Mouse (Mus musculus) neural tube, embryonic 10.5 days (tissue): ENCODE data around the gene Cntnap1.

Source experiments
- DNase-seq: peaks from one replicate; pipeline ENCODE4 v3.0.0-alpha.2; 2017; ENCODE audit warnings: low spot score; ENCODE audit errors: extremely low spot score

Gene Cntnap1

DNA sequence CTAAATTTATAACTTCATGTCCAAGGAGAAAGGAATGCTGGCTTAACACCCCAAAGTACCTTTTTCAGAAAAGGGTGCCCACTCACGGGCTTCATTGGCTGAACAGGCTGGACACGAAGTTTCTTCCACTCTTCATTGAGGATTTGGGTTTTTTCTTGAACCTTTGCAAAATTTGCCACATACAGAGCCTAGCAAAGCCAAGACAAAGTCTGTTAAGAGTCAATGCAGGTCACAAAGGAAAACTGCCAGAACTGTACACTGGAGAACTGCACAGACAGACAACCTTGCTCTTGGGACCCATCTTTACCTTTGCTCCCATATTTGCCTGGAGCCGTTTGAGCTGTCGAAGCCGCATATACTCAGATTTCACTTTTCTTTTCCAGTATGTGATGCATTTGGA, 46.6 kb downstream of the Cntnap1 start:
- no peak for DNase-seq

DNA sequence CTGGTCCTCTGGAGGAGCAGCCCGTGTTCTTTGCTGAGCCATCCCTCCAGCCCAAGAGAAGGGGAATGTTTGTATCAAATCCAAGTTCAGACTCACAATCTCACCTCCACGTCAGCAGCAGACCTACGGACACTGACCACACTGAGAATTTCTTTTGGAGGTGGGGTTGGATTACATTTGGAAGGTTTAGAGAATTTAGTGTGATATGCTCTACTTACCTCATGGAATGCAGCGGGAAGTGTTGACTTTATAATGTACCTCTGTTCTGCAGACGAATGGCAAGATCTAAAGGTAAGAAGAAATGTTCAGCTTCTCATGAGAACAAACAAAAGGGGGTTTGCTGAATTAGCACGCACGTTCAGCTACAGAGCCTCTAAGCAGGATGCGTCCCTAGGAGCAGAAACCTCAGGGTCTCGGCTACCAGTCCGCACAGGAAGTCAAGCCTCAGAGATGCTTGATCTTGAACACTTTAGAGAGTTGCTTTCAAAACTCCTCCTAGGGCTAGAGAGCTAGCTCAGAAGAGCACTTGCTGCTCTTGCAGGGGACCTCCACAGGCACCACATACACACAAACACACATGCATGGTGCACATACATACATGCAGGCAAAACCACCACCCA, 48.2 kb downstream of the Cntnap1 start:
- no peak for DNase-seq

DNA sequence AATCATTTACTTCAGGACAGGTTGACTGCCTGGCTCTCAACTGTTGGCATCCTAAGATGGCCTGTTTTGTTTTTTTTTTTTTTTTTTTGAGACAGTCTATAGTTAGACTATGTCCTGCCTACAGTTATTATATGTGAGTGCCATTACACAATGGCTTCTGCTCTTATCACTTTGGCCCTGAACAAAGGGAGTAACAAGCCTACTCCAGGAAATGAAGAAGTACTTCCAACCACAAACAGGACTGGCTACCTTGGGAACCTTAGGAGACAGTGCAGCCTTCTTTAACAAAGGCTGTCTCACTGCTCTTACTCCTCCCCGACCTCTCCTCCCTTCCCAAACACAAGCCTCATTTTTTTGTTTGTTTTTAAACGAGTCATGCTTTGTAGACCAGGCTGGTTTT, 50.5 kb downstream of the Cntnap1 start:
- DNase-seq = no peak

DNA sequence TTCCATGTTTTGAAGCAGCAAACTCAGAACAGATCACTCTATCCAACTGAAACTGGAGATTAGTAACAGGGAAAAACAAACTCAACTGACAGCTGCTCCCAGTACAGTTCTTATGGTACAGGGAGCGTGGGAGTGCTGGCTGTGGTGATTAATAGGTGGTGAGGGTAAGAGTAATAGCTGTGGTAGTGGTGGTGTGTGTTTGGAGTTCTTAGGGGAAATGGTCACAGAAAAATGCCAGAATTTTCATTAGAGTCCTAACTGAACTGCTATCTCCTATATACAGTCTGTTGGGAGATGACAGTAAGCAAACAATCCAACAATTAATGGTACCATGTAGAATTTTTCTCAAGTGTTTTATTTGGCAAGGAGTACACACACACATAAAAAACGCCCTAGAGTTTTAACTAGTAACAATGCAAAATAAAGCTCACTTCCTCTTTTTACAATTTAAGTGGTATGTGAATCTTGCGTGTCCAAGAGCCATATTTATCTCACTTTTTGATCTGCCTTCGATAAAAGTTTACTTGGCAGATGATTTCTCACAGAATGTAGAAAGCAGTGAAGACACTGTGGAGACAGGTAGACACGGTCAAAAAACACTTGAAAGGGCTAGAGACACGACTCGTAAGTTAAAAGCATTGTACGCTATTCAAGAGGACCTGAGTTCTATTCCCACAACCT, 51.1 kb downstream of the Cntnap1 start:
- no peak for DNase-seq

DNA sequence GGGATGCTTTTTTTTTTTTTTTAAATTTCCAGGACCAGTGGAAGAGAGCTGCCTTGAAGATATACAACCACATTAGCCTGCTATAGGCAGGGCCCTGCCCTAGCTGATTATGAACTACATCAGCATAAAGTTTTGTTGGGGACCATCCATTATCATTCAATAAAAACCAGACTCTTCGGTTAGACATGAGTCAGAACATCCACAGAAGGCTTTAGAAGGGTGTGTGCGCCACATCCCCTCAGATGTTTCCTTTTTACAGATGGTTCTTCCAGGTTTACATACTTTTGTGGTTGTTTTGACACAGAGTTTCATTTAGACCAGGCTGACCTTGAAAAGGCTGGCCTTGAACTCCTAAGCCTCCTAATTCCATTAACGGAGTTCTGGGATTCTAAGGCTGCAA, 54.0 kb downstream of the Cntnap1 start:
- DNase-seq = no peak

DNA sequence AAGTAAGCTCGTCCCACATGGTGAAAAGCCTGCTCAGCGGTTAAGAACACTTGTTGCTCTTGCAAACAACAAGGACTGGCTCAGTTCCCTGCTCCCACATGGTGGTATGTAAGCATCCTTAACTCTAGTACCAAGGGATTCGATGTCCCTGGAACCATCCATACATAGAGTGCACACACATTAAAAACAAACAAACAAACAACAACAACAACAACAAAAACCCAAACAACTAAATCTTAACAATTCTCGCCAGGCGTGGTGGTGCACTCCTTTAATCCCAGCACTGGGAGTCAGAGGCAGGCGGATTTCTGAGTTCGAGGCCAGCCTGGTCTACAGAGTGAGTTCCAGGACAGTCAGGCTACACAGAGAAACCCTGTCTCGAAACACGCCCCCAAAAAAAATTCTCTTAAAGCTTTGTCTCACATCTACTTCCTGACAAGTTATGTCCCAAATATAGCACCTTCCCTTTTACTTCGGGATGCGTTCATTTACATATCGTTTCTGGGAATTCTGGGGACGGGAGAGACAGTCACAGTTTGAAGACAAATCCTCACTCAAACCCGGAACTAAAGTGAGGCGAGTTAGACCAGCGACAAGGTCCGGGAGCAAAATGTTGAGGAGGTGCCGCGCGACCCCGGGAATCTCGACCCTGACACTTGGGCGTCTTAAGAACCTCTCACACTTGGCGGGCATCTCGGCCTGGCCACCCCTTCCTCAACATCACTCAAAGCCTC, 55.2 kb downstream of the Cntnap1 start:
- DNase-seq = no peak

DNA sequence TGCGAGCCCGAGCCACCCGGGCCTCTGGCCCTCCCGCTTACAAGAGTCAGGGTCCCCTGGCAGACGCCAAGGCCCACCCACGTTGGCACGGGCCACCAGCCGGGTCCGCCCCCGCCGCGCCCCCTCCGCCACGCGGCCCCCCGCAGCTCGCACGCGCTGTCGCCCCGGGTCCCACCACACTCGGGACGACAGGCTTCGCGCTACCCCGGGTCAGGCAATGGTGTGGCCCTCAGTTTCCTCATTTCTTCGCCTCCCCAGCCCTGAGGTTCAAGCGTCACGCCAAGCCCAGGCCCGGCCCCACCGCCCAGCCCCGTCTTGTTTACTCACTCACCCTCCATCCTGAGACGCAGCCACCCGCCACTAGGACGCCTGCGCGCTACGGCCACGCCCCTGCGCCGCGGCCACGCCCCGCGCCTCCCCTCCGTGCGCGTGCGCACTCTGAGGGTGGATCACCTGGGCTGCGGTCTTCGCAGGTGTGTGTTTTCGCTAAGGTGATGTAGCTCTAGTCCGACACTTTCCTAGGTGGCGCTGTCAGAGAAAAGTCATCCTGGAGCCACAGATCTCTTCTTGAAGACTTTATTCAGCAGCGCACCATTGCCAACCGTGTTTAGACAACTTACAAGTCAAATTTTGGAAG, 55.9 kb downstream of the Cntnap1 start, which contains the start of gene Ezh1:
Gene Ezh1, minus strand, starts transcription at position 399 of the 637 bp plus-strand sequence.
- DNase-seq = peak; percentile 88

DNA sequence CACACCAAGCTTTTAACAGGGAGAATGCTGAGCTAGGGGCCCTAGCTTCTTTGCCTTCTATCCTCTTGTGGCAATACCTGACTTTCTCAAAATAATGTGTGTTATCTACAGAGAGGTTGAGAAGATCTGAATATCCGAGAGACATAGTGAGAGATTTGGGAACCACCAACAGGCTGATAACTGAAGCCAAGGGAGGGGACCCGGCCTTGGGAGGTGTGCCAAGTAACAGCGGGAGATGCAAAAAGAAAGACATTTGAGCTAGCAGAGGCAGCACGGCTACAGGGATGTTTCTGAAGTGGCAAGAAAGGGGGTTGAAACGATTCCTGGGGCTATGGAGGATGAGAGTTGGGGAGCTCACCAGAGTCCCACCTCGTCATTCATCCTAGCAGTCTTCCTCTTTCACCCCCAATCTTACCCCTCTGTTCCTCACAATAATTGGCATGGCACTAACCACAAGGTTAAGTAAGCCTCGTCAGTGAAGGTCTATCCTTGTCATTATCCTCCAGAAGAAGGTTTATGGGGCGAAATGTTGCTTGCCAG, 59.1 kb downstream of the Cntnap1 start:
- DNase-seq = no peak

DNA sequence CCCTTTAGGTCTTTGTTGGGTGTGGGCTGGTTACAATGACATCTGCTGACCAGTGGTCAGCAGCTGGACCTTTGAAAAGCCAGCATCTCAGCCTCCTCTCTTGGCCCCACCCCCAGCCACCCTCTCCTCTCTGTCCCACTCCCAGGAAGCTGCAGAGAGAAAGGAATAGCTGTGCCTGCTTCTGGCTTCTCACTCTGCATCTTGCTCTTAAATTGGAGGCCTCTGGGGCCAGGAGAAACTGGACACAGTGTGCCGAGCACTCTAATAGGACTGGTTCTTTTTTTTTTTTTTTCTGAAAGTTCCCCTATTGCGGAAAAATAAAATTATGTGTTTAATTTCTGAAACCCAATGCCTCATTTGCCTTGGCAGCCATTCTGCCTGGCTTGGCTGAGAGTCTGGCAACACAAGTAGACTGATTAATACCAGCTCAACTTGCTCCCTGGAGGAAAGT, 59.8 kb downstream of the Cntnap1 start:
- DNase-seq = no peak

DNA sequence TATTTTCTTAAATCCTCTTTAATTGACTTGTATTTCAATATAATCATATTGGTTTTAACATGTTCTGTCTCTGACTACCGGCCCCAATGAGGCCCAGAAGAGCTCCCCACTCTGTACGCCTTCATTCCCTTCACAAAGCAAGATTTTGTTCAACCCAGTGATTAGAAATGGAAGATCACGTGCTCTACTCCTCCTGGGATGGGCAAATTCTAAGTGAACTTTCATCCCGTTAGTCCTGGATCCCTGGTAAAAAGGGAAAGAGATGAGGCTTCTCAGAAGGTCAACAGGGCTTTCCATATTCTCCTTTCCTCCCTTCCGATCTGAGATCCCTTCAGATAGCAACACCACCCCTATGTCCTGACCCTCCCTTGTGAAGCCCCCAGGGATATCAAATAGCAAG, 60.2 kb downstream of the Cntnap1 start:
- no peak for DNase-seq

DNA sequence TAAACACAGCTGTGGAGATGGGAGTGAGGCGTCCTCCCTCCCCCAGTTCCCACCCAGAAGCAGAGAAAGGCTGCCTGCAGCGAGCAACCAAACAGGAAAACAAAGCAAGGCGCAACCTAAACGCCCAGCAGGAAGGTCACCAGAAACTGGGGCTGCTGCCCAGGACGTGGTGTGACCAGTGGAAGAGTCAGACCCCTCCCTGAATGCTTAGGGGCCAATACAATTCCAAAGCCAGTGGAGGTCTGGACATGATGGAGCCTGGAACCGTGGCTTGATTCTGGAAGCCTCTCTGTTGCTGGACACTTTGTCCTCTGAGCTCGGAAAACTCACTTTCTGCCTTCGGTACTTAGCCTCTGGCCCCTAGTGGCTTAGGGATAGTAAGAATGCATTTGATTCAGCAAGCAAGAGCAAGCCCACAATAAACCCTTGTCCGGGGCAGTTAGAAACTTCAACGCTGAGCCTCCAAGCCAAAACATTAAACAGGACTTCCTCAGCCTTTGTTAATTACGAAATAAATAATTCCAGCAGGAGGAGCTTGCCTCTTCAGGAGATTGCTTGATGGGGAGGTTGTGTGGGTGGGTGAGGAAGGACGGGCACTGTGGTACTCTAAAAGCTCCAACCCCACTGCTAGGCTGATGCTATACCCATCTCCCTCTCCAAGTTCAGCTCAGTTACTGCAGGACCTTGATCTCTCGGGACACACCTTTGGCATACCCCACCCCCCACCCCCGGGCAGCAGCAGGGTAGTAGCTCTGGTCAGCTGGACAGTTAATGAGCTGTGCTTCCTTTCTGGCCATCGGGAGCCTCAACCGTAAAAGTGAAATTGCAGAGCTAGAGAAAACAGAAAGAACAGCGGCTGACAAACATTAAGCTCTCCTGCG, 60.9 kb downstream of the Cntnap1 start:
- DNase-seq = peak; percentile 42

DNA sequence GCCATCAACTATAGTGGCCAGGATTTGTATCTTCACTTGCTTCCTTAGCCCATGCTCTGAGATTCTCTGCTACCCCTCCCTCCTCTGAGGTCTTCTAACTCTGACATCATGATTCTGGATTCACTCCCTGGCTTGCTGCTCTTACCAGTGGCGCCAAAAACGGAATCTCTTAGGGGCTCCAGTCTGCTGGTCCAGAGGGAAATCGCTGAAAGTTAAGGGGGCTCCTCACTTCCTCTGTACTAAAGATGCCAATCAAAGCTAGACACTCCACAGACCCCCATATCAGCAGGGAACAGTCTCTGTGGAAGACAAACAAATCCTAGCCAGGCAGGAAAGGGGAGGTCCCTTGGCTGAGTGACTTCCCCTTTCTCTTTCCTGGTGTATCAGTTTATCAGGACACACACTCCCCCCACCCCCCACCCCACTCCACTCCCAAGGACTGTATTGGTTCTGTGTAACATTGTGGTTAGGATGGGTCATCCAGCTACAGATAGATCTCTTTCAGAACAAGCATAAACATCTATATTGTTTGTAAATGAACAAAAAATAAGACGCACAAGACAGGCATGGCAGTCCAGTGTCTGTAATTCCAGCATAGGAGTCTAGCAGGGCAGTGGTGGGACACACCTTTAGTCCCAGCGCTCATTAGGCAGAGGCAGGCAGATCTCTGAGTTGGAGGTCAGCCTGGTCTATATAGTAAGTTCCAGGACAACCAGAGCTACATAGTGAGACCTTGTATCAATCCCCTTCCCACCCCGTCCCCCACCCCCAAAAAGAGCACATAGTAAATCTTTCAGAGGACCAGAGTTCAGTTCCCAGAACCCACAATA, 61.9 kb downstream of the Cntnap1 start:
- DNase-seq = no peak

DNA sequence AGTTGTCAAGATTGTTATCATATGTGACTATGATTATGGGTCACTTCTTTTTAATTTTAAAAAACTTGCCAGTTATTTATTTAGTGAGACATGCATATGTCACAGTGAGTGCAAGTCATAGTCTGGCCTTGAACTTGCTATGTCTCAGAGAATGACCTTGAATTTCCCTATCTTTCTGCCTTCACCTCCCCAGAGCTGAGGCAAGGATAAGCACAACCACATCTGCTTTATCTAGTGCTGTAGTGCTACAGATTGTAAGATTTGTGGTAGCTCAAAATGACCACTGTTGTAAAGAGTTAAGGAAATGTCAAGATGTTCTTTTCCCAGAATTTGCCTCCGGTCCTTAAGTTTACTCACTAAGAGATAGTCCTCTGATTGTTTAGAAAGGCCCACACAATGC, 62.9 kb downstream of the Cntnap1 start:
- DNase-seq = no peak

DNA sequence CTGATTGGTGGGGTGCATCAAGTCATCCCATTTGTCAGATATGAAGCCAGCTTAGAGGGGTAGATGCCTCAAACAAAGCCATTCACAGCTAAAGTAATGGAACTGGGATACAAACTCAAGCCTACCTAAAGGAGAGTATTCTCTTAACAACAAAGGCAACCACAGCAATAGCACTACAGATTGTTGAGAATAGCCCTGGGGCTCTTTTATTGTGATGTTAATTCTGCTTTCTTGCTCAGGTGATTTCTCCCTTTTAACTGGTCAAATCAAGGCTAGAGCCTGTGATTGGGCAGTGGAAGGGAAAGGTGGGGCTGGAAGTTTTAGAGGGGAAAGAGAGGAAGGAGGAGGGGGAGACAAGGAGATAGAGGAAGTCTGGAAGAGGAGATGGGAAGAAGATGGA, 63.8 kb downstream of the Cntnap1 start:
- no peak for DNase-seq

DNA sequence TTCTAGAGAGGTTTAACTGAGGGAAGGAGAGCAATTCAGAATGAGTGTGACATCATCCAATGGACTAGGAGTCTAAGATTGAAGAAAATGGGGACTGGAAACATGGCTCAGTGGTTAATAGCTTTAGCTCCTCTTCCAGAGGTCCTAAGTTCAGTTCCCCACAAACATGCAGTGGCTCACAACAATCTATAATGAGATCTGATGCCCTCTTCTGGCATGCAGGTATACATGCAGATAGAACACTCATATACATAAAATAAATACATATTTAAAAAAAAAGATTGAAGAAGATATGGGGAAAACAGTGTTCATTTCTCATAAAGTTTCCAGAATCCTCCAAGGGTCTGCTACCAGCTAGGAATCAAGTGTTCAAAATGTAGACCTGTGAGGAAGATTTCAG, 65.1 kb downstream of the Cntnap1 start:
- DNase-seq = no peak

DNA sequence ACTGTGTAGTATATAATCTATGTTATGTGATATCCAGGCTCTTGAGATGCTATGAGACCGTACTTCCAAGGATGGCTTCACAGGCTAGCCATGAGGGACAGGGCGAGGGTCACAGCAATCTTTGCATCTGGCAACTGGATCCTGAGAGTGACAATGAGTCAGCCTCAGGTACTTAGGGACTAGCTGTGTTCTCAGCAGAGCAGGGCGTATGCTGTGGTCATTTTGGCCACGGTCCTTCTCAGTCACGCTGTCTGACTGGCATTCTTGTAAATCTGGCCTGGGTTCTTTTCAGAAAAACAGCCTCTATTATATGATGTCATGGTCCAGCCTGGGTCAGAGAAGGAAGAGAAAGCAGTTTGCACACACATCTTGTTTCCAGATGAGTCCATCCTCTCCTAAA, 66.5 kb downstream of the Cntnap1 start:
- no peak for DNase-seq

DNA sequence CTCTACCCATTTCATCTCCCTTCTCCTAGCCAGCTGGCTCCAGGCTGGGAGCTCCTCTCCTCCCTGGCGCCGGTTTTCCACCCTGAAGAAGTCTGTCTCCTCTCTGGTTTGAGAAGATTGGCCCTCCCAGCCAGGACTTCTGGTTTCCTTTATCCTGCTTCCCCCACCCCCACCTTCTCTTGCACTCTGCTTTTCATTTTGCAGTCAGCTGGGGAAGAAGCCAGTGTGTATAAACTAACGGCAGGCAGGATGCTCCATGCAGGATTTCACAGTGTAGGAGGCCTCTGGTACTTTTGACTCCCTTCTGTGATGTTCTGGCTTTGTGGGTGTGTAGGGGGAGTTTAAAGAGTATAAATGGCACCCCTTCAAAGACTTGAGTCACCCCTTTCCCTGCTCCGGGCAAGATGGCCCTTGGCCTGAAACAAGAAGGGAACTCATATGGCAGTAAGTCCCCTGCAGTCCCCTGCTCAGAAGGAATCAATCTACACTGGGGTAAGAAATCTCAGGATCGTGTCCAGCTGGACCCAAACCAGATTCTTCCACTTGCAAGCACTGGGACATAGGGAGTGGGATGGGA, 67.8 kb downstream of the Cntnap1 start:
- no peak for DNase-seq
